Mouse (Mus musculus): ENCODE results near the gene Rassf1.

GRCm38 (mm10) chr9:107549297-107550074 is 1.9 kb upstream of the Rassf1 start:
- TF ChIP-seq CTCF (IDR thresholded peaks at IDR 0.05; ENCODE audit: extremely low read depth, insufficient read depth, low read length) (no peak), POLR2A (IDR thresholded peaks at IDR 0.05; ENCODE audit: extremely low read depth, insufficient read depth, low read length) (no peak)

Data from cortical plate, adult 2 months (tissue).